Mouse (Mus musculus) embryonic facial prominence, embryonic 14.5 days (tissue): ENCODE results near the gene Hoxa10. TPM values are rescaled to one million over a fixed set of nuclear protein-coding genes. Genes with fewer than 3 reads are reported as not detected.
A peak's percentile ranks its signal among the peaks of the same experiment; 100 is the strongest.

ENCODE experiments used
- ATAC-seq: fragments of 200-750 bp; cut with Nextera tagmentation; 2 replicates; pipeline ENCODE4 v1.8.0; 2017; ENCODE audit warnings: low read depth, moderate number of reproducible peaks, moderate TSS enrichment
- DNase-seq: peaks from one replicate; pipeline ENCODE4 v3.0.0-alpha.2; 2015; ENCODE audit warnings: low spot score
- H3K27ac ChIP-seq: fragments of 300-500 bp; sonication (generic); replicated peaks from 2 replicates; pipeline ENCODE4 v1.5.1; 2014; ENCODE audit warnings: low read depth, mild to moderate bottlenecking, low read length, moderate library complexity
- H3K27me3 ChIP-seq: fragments of 300-500 bp; sonication (generic); replicated peaks from 2 replicates; pipeline ENCODE4 v1.6.1; 2014; ENCODE audit warnings: low read length; ENCODE audit not compliant: control insufficient read depth, insufficient read depth
- H3K36me3 ChIP-seq: fragments of 300-500 bp; sonication (generic); 2 replicates; pipeline ENCODE4 v1.6.1; 2014; ENCODE audit warnings: low read length, mixed read lengths; ENCODE audit not compliant: control insufficient read depth, insufficient read depth
- H3K4me1 ChIP-seq: fragments of 300-500 bp; sonication (generic); 2 replicates; pipeline ENCODE4 v1.6.1; 2014; ENCODE audit warnings: antibody characterized with exemption, low read length; ENCODE audit not compliant: control insufficient read depth, insufficient read depth
- H3K4me2 ChIP-seq: fragments of 300-500 bp; sonication (generic); 2 replicates; pipeline ENCODE4 v1.6.1; 2014; ENCODE audit warnings: low read depth, mild to moderate bottlenecking, low read length, moderate library complexity, mixed read lengths
- H3K4me3 ChIP-seq: fragments of 300-500 bp; sonication (generic); 2 replicates; pipeline ENCODE4 v1.5.1; 2014; ENCODE audit warnings: low read depth, mild to moderate bottlenecking, low read length
- H3K9ac ChIP-seq: fragments of 300-500 bp; sonication (generic); 2 replicates; pipeline ENCODE4 v1.6.1; 2014; ENCODE audit warnings: low read depth, mild to moderate bottlenecking, low read length, moderate library complexity, mixed read lengths
- H3K9me3 ChIP-seq: fragments of 300-500 bp; sonication (generic); 2 replicates; pipeline ENCODE4 v1.6.1; 2016; ENCODE audit warnings: low read length; ENCODE audit not compliant: control insufficient read depth
- WGBS: fragments of 180-500 bp; shearing (Covaris S2); extraction: QIAGEN DNeasy Blood & Tissue Kit; methylation state at CpG from one replicate; pipeline ENCODE4 v1.1.7; 2014; 5-methylcytosine and 5-hydroxymethylcytosine counted together
- polyA plus RNA-seq: library from polyadenylated mRNA; unstranded; fragments of >200 nt; fragmentation: Nextera tagmentation; extraction: Ambion mirVana; gene quantifications from 2 replicates; pipeline ENCODE4 v1.2.1, GENCODE M21; 2014

Hoxa10 gene
- polyA plus RNA-seq, 1 experiment from 2014 or later: not detected

GRCm38 (mm10) chr6:52219234-52219942 lies 21.3 kb downstream of the Hoxa10 start:
- Histone ChIP-seq H3K9ac (no peak overlapping the region), H3K4me3 (no peak overlapping the region), H3K36me3 (no peaks in the 10 kb centered on the region), H3K4me2 (no peak overlapping the region), H3K4me1 (peaks cover 10% of the 10 kb centered on the region; the same call in 1 of the 2 replicates), H3K9me3 (no peaks in the 10 kb centered on the region), H3K27ac (no peak overlapping the region), H3K27me3 (peaks cover 100% of the 10 kb centered on the region)
- no peak for DNase-seq
- WGBS: 29% methylated on average over 9 of the region's 9 CpGs
- ATAC-seq: no peak

- Histone ChIP-seq H3K27ac (no peak overlapping the region), H3K4me1 (peaks cover 10% of the 10 kb centered on the region; the same call in 1 of the 2 replicates), H3K4me3 (no peak overlapping the region), H3K9ac (no peak overlapping the region), H3K9me3 (no peaks in the 10 kb centered on the region), H3K27me3 (peaks cover 100% of the 10 kb centered on the region), H3K4me2 (no peak overlapping the region), H3K36me3 (no peaks in the 10 kb centered on the region)
- ATAC-seq (no peak), DNase-seq (no peak)
- WGBS: 10% methylated on average over 14 of the region's 14 CpGs
These were observed 21.9 kb downstream of the Hoxa10 start for GRCm38 (mm10) chr6:52218643-52219215.

- DNase-seq: no peak
- WGBS: 2% methylated on average over 23 of the region's 23 CpGs
- Histone ChIP-seq H3K36me3 (no peaks in the 10 kb centered on the region), H3K4me1 (peaks cover 10% of the 10 kb centered on the region; the same call in 1 of the 2 replicates), H3K9ac (no peak overlapping the region), H3K27ac (no peak overlapping the region), H3K4me2 (peak overlapping the region; percentile 46; the same call in 1 of the 2 replicates), H3K9me3 (no peaks in the 10 kb centered on the region), H3K27me3 (peaks cover 100% of the 10 kb centered on the region), H3K4me3 (peak overlapping the region; percentile 29)
- no peak for ATAC-seq
These were observed 22.6 kb downstream of the Hoxa10 start for GRCm38 (mm10) chr6:52217895-52218642.

- WGBS: 0% methylated on average over 15 of the region's 25 CpGs
- H3K27ac ChIP-seq: no peak overlapping the region
- H3K4me3 ChIP-seq: peak overlapping the region; percentile 29
- H3K9me3 ChIP-seq: no peaks in the 10 kb centered on the region
- peak overlapping the region; percentile 46 for H3K4me2 ChIP-seq
- H3K9ac ChIP-seq: no peak overlapping the region
- H3K36me3 ChIP-seq: no peaks in the 10 kb centered on the region
- ATAC-seq: no peak
- H3K27me3 ChIP-seq: peaks cover 100% of the 10 kb centered on the region
- DNase-seq: no peak
- H3K4me1 ChIP-seq: peaks cover 10% of the 10 kb centered on the region; the same call in 1 of the 2 replicates
These were observed 23.2 kb downstream of the Hoxa10 start for GRCm38 (mm10) chr6:52217459-52217768.

GRCm38 (mm10) chr6:52216691-52217458 lies 23.8 kb downstream of the Hoxa10 start:
- Histone ChIP-seq H3K36me3 (no peaks in the 10 kb centered on the region), H3K9ac (0 out of 2 replicates have a peak overlapping the region, but pooled peaks have one; percentile 14), H3K4me1 (peaks cover 9% of the 10 kb centered on the region; the same call in 1 of the 2 replicates), H3K4me2 (peak overlapping the region; percentile 46), H3K27ac (no peak overlapping the region), H3K4me3 (peak overlapping the region; percentile 29), H3K9me3 (no peaks in the 10 kb centered on the region), H3K27me3 (peaks cover 100% of the 10 kb centered on the region)
- WGBS: 2% methylated on average over 44 of the region's 60 CpGs
- no peak for ATAC-seq
- DNase-seq: no peak

- Histone ChIP-seq H3K27me3 (peaks cover 100% of the 10 kb centered on the region), H3K9ac (no peak overlapping the region), H3K9me3 (no peaks in the 10 kb centered on the region), H3K36me3 (no peaks in the 10 kb centered on the region), H3K27ac (no peak overlapping the region), H3K4me1 (peaks cover 7% of the 10 kb centered on the region; the same call in 1 of the 2 replicates), H3K4me2 (no peak overlapping the region), H3K4me3 (0 out of 2 replicates have a peak overlapping the region, but pooled peaks have one; percentile 29)
- DNase-seq (no peak), ATAC-seq (no peak)
- WGBS: 2% methylated on average over 30 of the region's 30 CpGs
These were observed 24.7 kb downstream of the Hoxa10 start for GRCm38 (mm10) chr6:52215771-52216535.

GRCm38 (mm10) chr6:52215070-52215469 lies 25.6 kb downstream of the Hoxa10 start:
- H3K36me3 ChIP-seq: no peaks in the 10 kb centered on the region
- no peaks in the 10 kb centered on the region for H3K9me3 ChIP-seq
- H3K4me1 ChIP-seq: peaks cover 7% of the 10 kb centered on the region; the same call in 1 of the 2 replicates
- H3K27ac ChIP-seq: no peak overlapping the region
- 12% methylated on average over 3 of the region's 3 CpGs for WGBS
- H3K9ac ChIP-seq: no peak overlapping the region
- no peak overlapping the region for H3K4me2 ChIP-seq
- DNase-seq (no peak), ATAC-seq (no peak)
- H3K4me3 ChIP-seq: no peak overlapping the region
- H3K27me3 ChIP-seq: peaks cover 100% of the 10 kb centered on the region
